Mouse (Mus musculus) testis, adult 2 months (tissue): ENCODE data around the gene Plaa. TPM values are rescaled to one million over a fixed set of nuclear protein-coding genes. Genes with fewer than 3 reads are reported as not detected.
A peak's percentile ranks its signal among the peaks of the same experiment; 100 is the strongest.
"Not testable (repeated sequence)": the region's sequence is repeated elsewhere in the genome, so short reads cannot be mapped to it uniquely, and the experiment has no call there.

Experiments
- H3K27ac ChIP-seq: fragments of 200-500 bp; 2 replicates; pipeline ENCODE4 v1.5.1; 2012; ENCODE audit warnings: low read depth, low read length; ENCODE audit not compliant: control insufficient read depth, insufficient read depth
- H3K27me3 ChIP-seq: fragments of 200-500 bp; 2 replicates; pipeline ENCODE4 v1.6.1; 2012; ENCODE audit warnings: mild to moderate bottlenecking, low read length, moderate library complexity; ENCODE audit not compliant: control insufficient read depth, insufficient read depth
- H3K36me3 ChIP-seq: fragments of 200-500 bp; 2 replicates; pipeline ENCODE4 v1.6.1; 2012; ENCODE audit warnings: mild to moderate bottlenecking, low read length; ENCODE audit not compliant: control insufficient read depth, insufficient read depth
- H3K4me1 ChIP-seq: fragments of 200-500 bp; 2 replicates; pipeline ENCODE4 v1.6.1; 2012; ENCODE audit warnings: low read length; ENCODE audit not compliant: control insufficient read depth, insufficient read depth
- H3K4me3 ChIP-seq: fragments of 200-500 bp; 2 replicates; pipeline ENCODE4 v1.5.1; 2012; ENCODE audit warnings: low read depth, mild to moderate bottlenecking, low read length, moderate library complexity, mixed read lengths; ENCODE audit not compliant: control insufficient read depth
- CTCF ChIP-seq: fragments of 200-500 bp; IDR thresholded peaks from 2 replicates; pipeline ENCODE4 v1.5.1; 2012; ENCODE audit warnings: low read depth, mild to moderate bottlenecking, inconsistent platforms, low read length, moderate library complexity; ENCODE audit not compliant: control insufficient read depth, insufficient read depth, insufficient replicate concordance
- POLR2A ChIP-seq: fragments of 200-500 bp; IDR thresholded peaks from 2 replicates; pipeline ENCODE4 v1.6.1; 2012; ENCODE audit warnings: low read depth, mild to moderate bottlenecking, inconsistent platforms, low read length, moderate library complexity; ENCODE audit not compliant: control insufficient read depth
- polyA plus RNA-seq: library from polyadenylated mRNA; depleted of rRNA; stranded (reverse); fragments of >200 nt; gene quantifications from 2 replicates; pipeline ENCODE4 v1.2.3, GENCODE M21; 2012; rRNA removed

Plaa gene
- 14.1 and 16.3 TPM in 2 replicates for polyA plus RNA-seq

DNA sequence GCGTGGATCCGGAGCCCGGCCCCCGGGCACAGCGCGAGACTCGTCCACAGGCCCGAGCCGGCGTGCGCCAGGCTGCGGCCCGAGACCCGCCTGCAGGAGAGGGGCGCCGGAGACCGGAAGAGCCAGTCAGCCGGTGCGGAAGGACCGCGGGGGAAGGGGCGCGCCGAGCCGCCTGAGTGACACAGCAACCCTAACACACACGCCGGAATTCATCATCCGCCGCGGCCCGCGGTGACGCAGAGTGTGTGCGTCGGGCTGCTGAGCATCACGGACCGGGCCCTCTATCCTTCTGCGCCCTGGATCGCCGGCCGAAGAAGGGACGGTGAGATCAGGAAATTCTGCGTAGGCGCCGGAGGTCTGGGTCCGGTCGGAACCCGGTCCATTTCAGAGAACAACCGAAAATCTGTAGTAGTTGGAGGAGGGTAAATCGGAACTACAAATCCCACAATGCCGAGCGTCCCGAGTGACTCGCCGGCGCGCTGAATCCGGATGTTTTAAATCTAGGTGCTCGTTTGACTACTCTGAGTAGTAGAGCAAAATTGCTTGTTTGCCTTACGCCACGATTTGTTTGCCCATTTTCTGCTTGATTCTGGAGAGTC is at the start of gene Plaa:
TSS of gene Plaa (minus strand) at position 214 of the 599 bp plus-strand sequence.
- Histone ChIP-seq H3K27me3 (no peaks in the 10 kb centered on the region), H3K36me3 (no peaks in the 10 kb centered on the region), H3K4me3 (peak within 1 kb of the TSS; percentile 99), H3K4me1 (peaks cover 2% of the 10 kb centered on the region; the same call in 1 of the 2 replicates), H3K27ac (peak within 1 kb of the TSS; percentile 94)
- TF ChIP-seq POLR2A (peak; percentile 68), CTCF (no peak)

DNA sequence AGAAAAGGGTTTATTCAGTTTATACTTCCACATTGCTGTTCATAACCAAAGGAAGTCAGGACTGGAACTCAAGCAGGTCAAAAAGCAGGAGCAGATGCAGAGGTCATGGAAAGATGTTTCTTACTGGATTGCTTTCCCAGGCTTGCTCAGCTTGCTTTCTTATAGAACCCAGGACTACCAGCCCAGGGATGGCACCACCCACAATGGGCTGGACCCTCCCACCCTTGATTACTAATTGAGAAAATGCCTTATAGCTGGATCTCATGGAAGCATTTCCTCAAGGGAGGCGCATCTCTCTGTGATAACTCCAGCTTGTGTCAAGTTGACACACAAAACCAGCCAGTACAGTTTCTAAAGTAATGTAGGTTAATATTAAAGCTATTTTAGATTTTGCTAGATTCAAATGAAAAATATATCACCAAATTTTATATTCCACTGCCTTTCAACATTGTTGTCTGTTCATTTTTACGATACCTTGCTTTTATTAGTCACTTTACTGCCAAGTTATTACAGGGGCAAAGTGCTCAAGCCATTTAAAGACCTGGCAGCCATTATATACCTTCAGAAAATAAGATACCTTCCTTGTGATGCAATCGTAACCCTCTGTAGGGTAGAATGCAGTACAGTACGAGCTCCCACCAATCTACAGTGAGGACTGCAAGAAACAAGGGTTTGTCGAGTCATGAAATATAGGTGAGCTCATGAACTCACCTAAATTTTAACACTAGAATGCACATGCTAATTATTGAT is 47.6 kb upstream of the Plaa start:
- not testable (repeated sequence) for H3K27me3 ChIP-seq, H3K36me3 ChIP-seq, H3K4me1 ChIP-seq, H3K4me3 ChIP-seq, H3K27ac ChIP-seq

DNA sequence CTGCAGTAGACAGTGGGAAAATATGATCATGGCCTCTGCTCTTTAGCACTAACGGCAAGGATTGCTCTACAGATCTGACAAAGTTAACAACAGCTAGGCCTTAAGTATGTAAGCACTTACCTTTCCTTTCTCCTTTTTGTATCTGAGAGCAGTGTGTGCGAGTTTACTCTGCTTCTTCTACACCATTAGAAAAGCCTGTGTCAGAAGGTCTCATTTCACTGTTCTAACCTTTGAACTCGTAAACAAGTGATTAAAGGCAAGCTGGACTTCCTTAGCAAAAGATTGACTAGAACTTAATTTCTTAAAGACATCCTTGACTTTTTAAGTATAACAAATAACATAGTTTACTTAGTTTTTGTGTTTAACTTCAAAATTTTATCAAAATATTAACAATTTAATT is 46.9 kb upstream of the Plaa start, which contains the start of gene Lrrc19:
TSS of gene Lrrc19 (minus strand) at position 225 of the 400 bp plus-strand sequence.
- H3K4me1 ChIP-seq: no peaks in the 10 kb centered on the region
- no peak within 1 kb of the TSS for H3K4me3 ChIP-seq
- no peaks in the 10 kb centered on the region for H3K27me3 ChIP-seq
- H3K27ac ChIP-seq: no peak within 1 kb of the TSS
- TF ChIP-seq CTCF (no peak), POLR2A (no peak)
- H3K36me3 ChIP-seq: no peaks in the 10 kb centered on the region; the same call in 1 of the 2 replicates

DNA sequence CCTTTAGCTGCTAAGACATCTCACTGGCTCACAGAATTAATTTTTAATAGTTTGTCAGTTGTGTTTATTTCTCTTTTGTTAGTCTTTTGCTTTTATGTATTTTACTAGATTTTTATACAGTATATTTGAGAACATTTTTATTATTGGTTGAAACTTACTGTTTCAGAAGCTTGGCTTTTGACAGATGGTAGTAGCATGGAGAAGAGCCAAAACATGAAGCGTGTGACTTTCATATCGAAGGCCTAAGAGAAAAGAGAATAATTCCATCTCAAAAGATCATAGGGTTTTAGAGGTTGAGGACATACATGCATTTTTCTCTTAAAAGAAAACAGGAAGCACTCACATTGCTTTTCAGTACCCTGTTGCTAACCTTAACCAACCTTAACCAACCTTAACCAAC is 40.1 kb upstream of the Plaa start:
- no peaks in the 10 kb centered on the region for H3K36me3 ChIP-seq
- no peak overlapping the region for H3K27ac ChIP-seq
- H3K27me3 ChIP-seq: no peaks in the 10 kb centered on the region
- H3K4me1 ChIP-seq: no peaks in the 10 kb centered on the region
- TF ChIP-seq CTCF (no peak), POLR2A (no peak)
- H3K4me3 ChIP-seq: no peak overlapping the region

DNA sequence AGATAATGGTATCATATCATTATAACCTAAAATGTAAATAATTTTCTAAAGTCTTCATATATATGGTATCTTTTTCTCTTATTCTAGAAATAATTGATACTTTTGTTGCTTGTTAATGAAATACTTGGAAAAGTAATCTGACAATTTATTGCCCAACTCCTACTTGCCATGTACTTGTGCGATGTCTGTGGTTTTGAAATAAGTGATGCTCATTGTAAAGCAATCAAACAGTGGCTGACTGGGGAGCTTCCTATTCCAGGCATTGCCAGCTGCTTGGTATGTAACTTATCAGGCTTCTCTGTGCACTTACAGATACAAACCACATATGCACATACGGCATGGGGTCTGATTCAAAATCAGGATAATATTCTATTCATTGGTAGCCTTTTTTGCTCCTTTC is 17.0 kb upstream of the Plaa start:
- Histone ChIP-seq H3K36me3 (no peaks in the 10 kb centered on the region; the same call in 1 of the 2 replicates), H3K4me1 (no peaks in the 10 kb centered on the region), H3K27ac (no peak overlapping the region), H3K4me3 (no peak overlapping the region), H3K27me3 (no peaks in the 10 kb centered on the region)
- TF ChIP-seq CTCF (no peak), POLR2A (no peak)

DNA sequence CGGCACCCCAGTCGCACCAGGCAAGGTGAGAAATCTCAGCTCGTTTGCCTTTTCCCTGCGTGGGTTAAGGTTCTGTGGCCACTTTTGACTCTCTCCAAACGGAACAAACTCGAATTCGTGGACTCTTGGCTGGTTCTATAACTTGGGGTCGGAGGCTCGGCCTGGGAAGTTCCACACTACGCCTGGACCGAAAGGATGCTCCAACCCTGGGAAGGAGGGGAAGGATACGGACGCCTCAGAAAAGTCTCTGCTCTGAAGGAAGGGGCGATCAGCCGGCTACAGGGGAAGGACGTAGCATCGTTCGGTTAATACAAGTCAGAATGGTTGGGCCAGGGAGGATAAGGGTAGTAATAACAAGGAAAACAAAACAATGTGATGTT is 11.6 kb upstream of the Plaa start:
- no peak for TF ChIP-seq POLR2A
- TF ChIP-seq CTCF: no peak
- H3K36me3 ChIP-seq: no peaks in the 10 kb centered on the region; the same call in 1 of the 2 replicates
- peak overlapping the region; percentile 96 for H3K27ac ChIP-seq
- no peaks in the 10 kb centered on the region for H3K27me3 ChIP-seq
- no peaks in the 10 kb centered on the region; the same call in 1 of the 2 replicates for H3K4me1 ChIP-seq
- peak overlapping the region; percentile 99 for H3K4me3 ChIP-seq

DNA sequence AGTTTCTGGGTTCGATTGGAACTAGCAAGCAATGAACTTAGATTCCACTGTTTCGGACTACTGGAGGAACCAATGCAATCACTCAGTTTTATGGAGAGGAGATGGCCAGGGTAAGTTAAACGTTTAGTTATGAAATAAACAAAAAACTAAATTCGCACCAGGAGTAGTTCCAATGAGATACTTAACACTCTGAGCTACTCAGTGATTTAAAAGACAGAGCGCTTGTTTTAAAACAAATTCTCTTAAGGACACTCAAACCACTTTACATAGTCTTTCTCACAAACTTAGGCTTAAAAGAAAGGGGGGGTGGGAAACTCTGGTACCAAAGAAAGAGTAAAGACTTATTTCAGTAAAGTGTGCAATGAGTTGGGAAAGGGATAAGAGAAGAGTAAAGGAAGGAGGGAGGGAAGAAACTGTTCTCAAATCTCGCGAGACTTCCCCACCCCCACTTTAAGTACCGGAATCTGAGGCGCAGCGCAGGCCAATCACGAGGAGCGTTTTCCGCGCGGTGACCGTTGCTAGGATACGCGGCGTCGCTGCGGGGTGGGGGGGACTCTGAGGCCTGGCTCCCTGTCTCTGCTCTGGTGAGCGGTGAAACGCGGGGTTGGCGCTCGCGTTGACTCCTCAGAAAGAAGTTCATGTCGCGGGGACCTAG is 11.1 kb upstream of the Plaa start, which contains the start of gene Ift74:
TSS of gene Ift74 (plus strand) at position 520 of the 655 bp plus-strand sequence.
- H3K36me3 ChIP-seq: no peaks in the 10 kb centered on the region; the same call in 1 of the 2 replicates
- H3K27ac ChIP-seq: peak within 1 kb of the TSS; percentile 96
- peak; percentile 96 for TF ChIP-seq POLR2A
- TF ChIP-seq CTCF: no peak
- no peaks in the 10 kb centered on the region for H3K27me3 ChIP-seq
- H3K4me1 ChIP-seq: no peaks in the 10 kb centered on the region; the same call in 1 of the 2 replicates
- H3K4me3 ChIP-seq: peak within 1 kb of the TSS; percentile 99
